Mouse (Mus musculus): ENCODE measurements around the gene Swap70. TPM values are rescaled to one million over a fixed set of nuclear protein-coding genes. Genes with fewer than 3 reads are reported as not detected.

Swap70 gene
- polyA plus RNA-seq, 1 experiment from 2014 or later = 7.4 TPM

DNA sequence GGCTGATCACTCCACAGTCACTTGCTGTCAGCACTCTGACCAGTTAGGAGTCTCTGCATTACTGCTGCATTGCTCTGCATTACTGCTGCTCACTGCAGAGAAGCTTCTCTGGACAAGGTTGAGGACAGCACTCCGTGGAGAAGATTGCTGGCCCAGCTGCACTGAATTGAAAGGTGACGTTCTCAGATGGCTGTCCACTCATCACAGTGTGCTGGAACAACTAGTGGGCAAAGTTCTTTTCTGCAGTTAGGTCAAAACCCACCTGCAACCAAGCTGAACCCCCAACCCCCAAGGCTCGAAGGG, 64.3 kb downstream of the Swap70 start:
- Histone ChIP-seq H3K4me2 (ENCODE audit: low read depth, low read length) (no peak overlapping the region), H3K27ac (ENCODE audit: low read length) (no peak overlapping the region), H3K27me3 (ENCODE audit: control insufficient read depth, insufficient read depth, low read depth, low read length) (no peaks in the 10 kb centered on the region), H3K4me3 (ENCODE audit: low read depth, low read length) (no peak overlapping the region), H3K9ac (ENCODE audit: low read depth, low read length) (no peak overlapping the region), H3K4me1 (ENCODE audit: control insufficient read depth, low read depth, low read length) (no peaks in the 10 kb centered on the region), H3K36me3 (ENCODE audit: control insufficient read depth, insufficient read depth) (0 out of 2 replicates have a peak, but pooled peaks cover under 1% of the 10 kb centered on the region), H3K9me3 (replicated peaks; ENCODE audit: control insufficient read depth, low read length) (no peaks in the 10 kb centered on the region)
- 68% methylated on average over 3 of the region's 3 CpGs for WGBS (ENCODE audit: insufficient replicate concordance)
- no peak for ATAC-seq (ENCODE audit: low read depth)

DNA sequence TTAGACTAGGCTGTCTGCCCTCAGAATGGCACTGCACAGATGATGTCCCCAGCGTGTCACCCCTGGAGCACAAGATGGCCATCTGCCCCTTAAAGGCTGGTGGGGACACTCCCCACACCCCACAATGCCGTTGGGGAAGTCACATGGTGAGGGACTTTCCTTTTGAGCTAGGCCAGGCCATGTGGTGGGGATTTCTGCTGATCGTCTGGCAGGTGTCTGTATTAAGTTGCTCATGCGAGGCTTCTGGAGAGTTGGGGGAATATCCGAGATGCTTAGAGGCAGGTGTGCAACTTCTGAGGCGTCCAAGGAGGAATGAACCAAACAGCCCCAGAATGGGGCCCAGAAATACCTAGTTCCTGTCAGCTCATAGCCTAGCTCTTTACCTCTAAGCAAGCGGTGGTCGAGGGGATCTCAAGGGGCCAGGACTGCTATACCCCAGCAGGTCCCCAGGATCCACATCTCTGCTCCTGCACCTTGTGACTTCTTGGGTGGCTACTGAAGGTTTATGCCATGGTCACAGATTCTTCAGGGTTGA, 64.8 kb downstream of the Swap70 start:
- H3K36me3 ChIP-seq (ENCODE audit: control insufficient read depth, insufficient read depth) = no peaks in the 10 kb centered on the region
- H3K27me3 ChIP-seq (ENCODE audit: control insufficient read depth, insufficient read depth, low read depth, low read length) = no peaks in the 10 kb centered on the region
- H3K9ac ChIP-seq (ENCODE audit: low read depth, low read length) = no peak overlapping the region
- H3K4me1 ChIP-seq (ENCODE audit: control insufficient read depth, low read depth, low read length) = no peaks in the 10 kb centered on the region
- WGBS (ENCODE audit: insufficient replicate concordance) = 49% methylated on average over 8 of the region's 8 CpGs
- no peak overlapping the region for H3K4me2 ChIP-seq (ENCODE audit: low read depth, low read length)
- no peak overlapping the region for H3K27ac ChIP-seq (ENCODE audit: low read length)
- ATAC-seq (ENCODE audit: low read depth) = no peak
- no peak overlapping the region for H3K4me3 ChIP-seq (ENCODE audit: low read depth, low read length)
- no peaks in the 10 kb centered on the region for H3K9me3 ChIP-seq (replicated peaks; ENCODE audit: control insufficient read depth, low read length)

DNA sequence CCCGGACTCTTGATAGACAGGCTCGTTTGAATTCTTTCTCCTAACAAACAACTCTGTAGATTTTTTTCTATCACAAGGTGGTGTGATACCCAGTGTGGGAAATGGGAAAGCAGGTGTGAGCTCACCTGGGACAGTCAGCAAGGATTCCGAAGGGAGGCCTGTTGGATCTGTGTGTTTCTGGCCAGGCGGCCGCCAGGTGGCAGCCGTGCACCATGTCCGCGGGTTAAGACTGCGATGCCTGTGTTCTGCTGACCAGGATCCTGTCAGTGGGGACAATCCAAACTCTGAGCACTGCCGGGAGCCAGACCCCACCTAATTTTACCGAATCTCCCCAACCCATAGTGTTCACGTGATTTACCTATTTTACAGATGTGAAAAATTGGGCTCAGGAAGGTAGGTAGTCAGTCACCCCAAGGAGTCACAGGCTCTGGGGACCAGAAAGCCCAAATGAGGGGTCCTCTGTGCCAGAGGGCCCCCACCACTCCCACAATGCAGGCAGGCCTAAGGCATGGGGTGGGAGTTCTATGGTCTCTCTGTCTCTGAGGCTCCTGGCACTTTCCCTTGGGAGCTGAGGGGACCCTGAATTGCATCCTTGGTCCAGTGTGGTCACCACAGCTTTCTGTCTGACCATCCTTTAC, 65.4 kb downstream of the Swap70 start:
- H3K4me1 ChIP-seq (ENCODE audit: control insufficient read depth, low read depth, low read length) = no peaks in the 10 kb centered on the region
- ATAC-seq (ENCODE audit: low read depth) = peak; percentile 46; the same call in 1 of the 2 replicates
- 8% methylated on average over 12 of the region's 12 CpGs for WGBS (ENCODE audit: insufficient replicate concordance)
- no peak overlapping the region for H3K27ac ChIP-seq (ENCODE audit: low read length)
- H3K4me2 ChIP-seq (ENCODE audit: low read depth, low read length) = no peak overlapping the region
- H3K36me3 ChIP-seq (ENCODE audit: control insufficient read depth, insufficient read depth) = no peaks in the 10 kb centered on the region
- H3K9ac ChIP-seq (ENCODE audit: low read depth, low read length) = no peak overlapping the region
- H3K4me3 ChIP-seq (ENCODE audit: low read depth, low read length) = no peak overlapping the region
- no peaks in the 10 kb centered on the region for H3K27me3 ChIP-seq (ENCODE audit: control insufficient read depth, insufficient read depth, low read depth, low read length)
- no peaks in the 10 kb centered on the region for H3K9me3 ChIP-seq (replicated peaks; ENCODE audit: control insufficient read depth, low read length)

DNA sequence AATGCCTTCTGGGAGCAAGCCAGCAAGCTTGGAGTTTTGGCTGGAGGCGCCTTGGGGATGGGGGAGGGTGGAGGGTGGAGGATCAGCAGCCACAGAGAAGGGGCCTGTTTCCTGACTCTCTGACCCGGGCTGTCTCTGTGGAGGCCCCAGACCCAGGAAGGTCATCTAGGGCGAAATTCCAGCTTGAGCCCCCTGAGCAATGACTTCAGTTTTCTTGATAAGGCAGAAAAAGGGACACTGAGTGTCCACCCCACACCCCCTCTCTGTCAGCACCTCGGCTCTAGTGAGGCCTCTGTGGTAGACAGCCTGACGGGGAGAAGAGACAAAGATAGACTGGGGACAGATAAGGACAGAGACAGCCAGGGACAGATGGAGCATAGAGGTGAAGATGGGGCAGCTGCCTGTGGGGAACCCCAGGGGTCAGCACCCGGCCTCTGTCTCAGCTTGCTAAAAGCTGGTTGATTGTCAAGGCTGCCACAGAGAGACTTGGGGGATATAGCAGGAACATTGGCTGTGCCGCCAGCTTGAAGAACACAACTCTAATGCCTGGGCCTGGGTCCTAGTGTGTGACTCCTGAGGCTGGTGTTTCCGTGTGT, 66.1 kb downstream of the Swap70 start:
- 38% methylated on average over 8 of the region's 8 CpGs for WGBS (ENCODE audit: insufficient replicate concordance)
- H3K27ac ChIP-seq (ENCODE audit: low read length) = no peak overlapping the region
- ATAC-seq (ENCODE audit: low read depth) = peak; percentile 47

DNA sequence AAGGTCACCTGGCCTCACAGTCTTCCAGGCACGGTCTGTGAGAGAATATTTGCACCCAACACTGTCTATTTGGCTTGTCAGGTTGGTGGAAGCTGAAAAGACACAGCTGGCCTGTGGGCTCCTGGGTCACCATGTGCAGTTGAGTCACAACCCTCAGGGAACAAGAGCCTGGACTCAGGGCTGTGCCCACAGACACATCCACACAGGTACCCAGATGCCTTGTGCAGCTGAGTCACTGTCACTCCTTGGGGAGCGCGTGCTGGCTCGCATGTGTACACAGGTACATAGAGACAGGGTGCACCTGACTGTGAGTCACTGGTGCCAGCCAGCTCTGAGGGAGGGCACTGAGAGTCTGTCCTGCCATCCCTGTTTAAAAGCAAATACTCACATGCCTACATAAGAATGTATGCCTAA, 66.7 kb downstream of the Swap70 start:
- Histone ChIP-seq H3K27me3 (ENCODE audit: control insufficient read depth, insufficient read depth, low read depth, low read length) (no peaks in the 10 kb centered on the region), H3K4me2 (ENCODE audit: low read depth, low read length) (no peak overlapping the region), H3K4me3 (ENCODE audit: low read depth, low read length) (no peak overlapping the region), H3K9me3 (replicated peaks; ENCODE audit: control insufficient read depth, low read length) (no peaks in the 10 kb centered on the region), H3K27ac (ENCODE audit: low read length) (no peak overlapping the region), H3K36me3 (ENCODE audit: control insufficient read depth, insufficient read depth) (no peaks in the 10 kb centered on the region), H3K9ac (ENCODE audit: low read depth, low read length) (no peak overlapping the region), H3K4me1 (ENCODE audit: control insufficient read depth, low read depth, low read length) (no peaks in the 10 kb centered on the region)
- no peak for ATAC-seq (ENCODE audit: low read depth)
- WGBS (ENCODE audit: insufficient replicate concordance) = 73% methylated on average over 4 of the region's 4 CpGs

More for the DNA sequence above, 66.1 kb downstream of the Swap70 start:
- no peaks in the 10 kb centered on the region for H3K4me1 ChIP-seq (ENCODE audit: control insufficient read depth, low read depth, low read length)
- H3K27me3 ChIP-seq (ENCODE audit: control insufficient read depth, insufficient read depth, low read depth, low read length) = no peaks in the 10 kb centered on the region
- no peak overlapping the region for H3K4me2 ChIP-seq (ENCODE audit: low read depth, low read length)
- no peak overlapping the region for H3K9ac ChIP-seq (ENCODE audit: low read depth, low read length)
- H3K4me3 ChIP-seq (ENCODE audit: low read depth, low read length) = no peak overlapping the region
- no peaks in the 10 kb centered on the region for H3K36me3 ChIP-seq (ENCODE audit: control insufficient read depth, insufficient read depth)
- no peaks in the 10 kb centered on the region for H3K9me3 ChIP-seq (replicated peaks; ENCODE audit: control insufficient read depth, low read length)

DNA sequence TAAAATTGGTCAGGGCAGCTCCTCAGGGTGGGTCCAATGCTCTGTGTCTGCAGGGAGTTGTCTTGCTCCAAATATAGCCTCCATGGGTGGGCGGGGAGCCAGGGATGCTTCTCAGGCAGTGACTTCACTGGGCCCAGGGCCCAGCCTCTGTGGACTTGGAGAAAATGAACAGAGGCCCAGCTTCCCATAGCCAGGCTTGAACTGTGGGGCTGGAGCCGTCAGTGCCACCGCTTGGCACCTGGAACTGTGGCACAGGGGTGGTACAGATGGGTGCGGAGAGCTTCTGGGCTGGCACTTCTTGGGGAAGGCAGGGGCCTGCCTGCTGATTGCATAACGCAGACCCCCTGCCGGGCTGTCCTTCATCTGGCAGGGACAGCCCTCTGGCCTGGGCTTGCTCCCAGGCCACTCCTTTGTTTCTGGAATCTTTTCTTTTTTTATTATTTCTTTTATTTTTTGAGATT, 67.2 kb downstream of the Swap70 start:
- Histone ChIP-seq H3K4me3 (ENCODE audit: low read depth, low read length) (no peak overlapping the region), H3K9ac (ENCODE audit: low read depth, low read length) (no peak overlapping the region), H3K4me1 (ENCODE audit: control insufficient read depth, low read depth, low read length) (no peaks in the 10 kb centered on the region), H3K27me3 (ENCODE audit: control insufficient read depth, insufficient read depth, low read depth, low read length) (no peaks in the 10 kb centered on the region), H3K4me2 (ENCODE audit: low read depth, low read length) (no peak overlapping the region), H3K9me3 (replicated peaks; ENCODE audit: control insufficient read depth, low read length) (no peaks in the 10 kb centered on the region), H3K27ac (ENCODE audit: low read length) (no peak overlapping the region), H3K36me3 (ENCODE audit: control insufficient read depth, insufficient read depth) (no peaks in the 10 kb centered on the region)
- no peak for ATAC-seq (ENCODE audit: low read depth)
- 64% methylated on average over 6 of the region's 6 CpGs for WGBS (ENCODE audit: insufficient replicate concordance)

DNA sequence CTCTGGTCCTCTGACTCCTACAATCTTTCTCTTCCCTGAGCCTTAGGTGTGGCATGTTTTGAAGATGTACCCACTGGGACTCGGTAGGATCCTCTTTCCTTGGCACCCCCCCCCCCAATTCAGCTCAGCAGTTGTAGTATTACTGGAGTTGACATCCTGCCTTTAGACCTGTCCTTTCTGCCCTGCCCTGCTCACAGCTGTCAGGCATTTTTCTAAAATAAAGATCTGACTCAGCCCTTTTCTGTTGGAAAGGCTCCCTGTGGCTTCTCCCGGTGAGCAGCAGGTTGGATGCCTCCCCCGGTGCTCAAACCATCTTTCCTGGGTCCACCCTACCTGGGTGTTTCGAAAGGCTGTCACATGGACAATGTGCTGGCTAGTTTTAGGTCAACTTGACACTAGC, 68.1 kb downstream of the Swap70 start:
- Histone ChIP-seq H3K9me3 (replicated peaks; ENCODE audit: control insufficient read depth, low read length) (no peaks in the 10 kb centered on the region), H3K4me3 (ENCODE audit: low read depth, low read length) (no peak overlapping the region), H3K27ac (ENCODE audit: low read length) (no peak overlapping the region), H3K9ac (ENCODE audit: low read depth, low read length) (no peak overlapping the region), H3K36me3 (ENCODE audit: control insufficient read depth, insufficient read depth) (no peaks in the 10 kb centered on the region), H3K27me3 (ENCODE audit: control insufficient read depth, insufficient read depth, low read depth, low read length) (no peaks in the 10 kb centered on the region), H3K4me1 (ENCODE audit: control insufficient read depth, low read depth, low read length) (no peaks in the 10 kb centered on the region), H3K4me2 (ENCODE audit: low read depth, low read length) (no peak overlapping the region)
- WGBS (ENCODE audit: insufficient replicate concordance) = 64% methylated on average over 4 of the region's 4 CpGs
- no peak for ATAC-seq (ENCODE audit: low read depth)

DNA sequence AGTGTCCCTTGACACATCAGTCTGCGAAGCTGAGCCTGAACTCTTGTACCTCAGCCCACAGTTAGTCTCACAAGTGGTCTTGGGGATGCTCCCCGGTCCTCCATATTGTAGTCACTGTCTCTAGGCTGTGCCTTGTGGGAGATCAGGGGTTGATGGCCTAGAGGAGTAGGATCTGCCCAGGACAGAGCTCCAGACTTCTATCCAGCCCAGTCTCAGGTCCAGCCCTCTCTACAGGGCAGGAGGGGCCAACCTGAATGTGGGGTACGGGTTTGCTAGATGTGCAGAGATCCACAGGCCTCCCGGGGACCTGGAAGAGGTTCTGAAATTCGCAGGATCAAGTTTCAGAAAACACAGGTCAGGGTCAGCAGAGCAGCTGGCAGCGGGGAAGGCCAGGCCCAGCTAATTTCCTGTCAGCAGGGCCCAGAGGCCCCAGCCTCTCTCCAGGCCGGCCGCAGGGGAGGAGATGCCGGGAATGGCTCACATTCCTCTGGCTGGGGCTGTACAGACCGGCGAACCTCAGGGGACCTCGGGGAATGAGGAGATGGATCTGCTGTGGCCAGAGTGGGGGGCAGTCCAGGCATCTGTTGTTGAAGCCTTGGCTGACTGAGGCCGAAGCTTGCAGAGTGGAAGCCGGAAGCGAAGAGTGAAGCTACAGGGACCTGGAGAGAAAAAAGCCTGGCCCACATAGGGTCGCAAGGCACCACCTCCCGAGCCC, 75.5 kb downstream of the Swap70 start:
- Histone ChIP-seq H3K27ac (ENCODE audit: low read length) (no peak overlapping the region), H3K9ac (ENCODE audit: low read depth, low read length) (no peak overlapping the region), H3K4me1 (ENCODE audit: control insufficient read depth, low read depth, low read length) (no peaks in the 10 kb centered on the region), H3K9me3 (replicated peaks; ENCODE audit: control insufficient read depth, low read length) (no peaks in the 10 kb centered on the region), H3K36me3 (ENCODE audit: control insufficient read depth, insufficient read depth) (no peaks in the 10 kb centered on the region), H3K27me3 (ENCODE audit: control insufficient read depth, insufficient read depth, low read depth, low read length) (no peaks in the 10 kb centered on the region), H3K4me3 (ENCODE audit: low read depth, low read length) (no peak overlapping the region), H3K4me2 (ENCODE audit: low read depth, low read length) (no peak overlapping the region)
- WGBS (ENCODE audit: insufficient replicate concordance) = 50% methylated on average over 17 of the region's 17 CpGs
- ATAC-seq (ENCODE audit: low read depth) = peak; percentile 52; the same call in 1 of the 2 replicates

DNA sequence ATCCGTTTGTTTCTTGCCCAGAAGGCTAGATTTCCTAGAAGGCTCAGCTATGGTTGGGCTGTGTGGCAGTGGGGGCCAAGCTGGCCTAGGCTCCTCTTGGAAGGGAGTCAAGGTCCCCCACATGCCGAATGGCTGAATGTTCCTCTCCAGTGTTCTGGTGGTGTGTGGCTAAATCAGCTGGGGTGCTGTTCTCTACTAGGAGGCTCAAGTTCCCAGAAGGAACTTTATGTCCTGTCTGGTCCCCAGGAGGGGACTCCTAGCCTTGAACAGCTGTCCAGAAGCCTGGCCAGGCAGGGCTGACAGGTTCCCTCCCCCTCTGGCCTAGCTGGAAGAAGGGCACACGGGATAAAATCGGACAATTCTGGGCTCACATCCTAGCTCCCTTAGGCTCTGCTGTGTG, 76.1 kb downstream of the Swap70 start:
- H3K27ac ChIP-seq (ENCODE audit: low read length) = no peak overlapping the region
- H3K9ac ChIP-seq (ENCODE audit: low read depth, low read length) = no peak overlapping the region
- ATAC-seq (ENCODE audit: low read depth) = no peak

More for the DNA sequence above, 76.1 kb downstream of the Swap70 start:
- Histone ChIP-seq H3K27me3 (ENCODE audit: control insufficient read depth, insufficient read depth, low read depth, low read length) (no peaks in the 10 kb centered on the region), H3K9me3 (replicated peaks; ENCODE audit: control insufficient read depth, low read length) (no peaks in the 10 kb centered on the region), H3K4me1 (ENCODE audit: control insufficient read depth, low read depth, low read length) (no peaks in the 10 kb centered on the region), H3K4me3 (ENCODE audit: low read depth, low read length) (no peak overlapping the region), H3K36me3 (ENCODE audit: control insufficient read depth, insufficient read depth) (no peaks in the 10 kb centered on the region), H3K4me2 (ENCODE audit: low read depth, low read length) (no peak overlapping the region)
- 65% methylated on average over 4 of the region's 4 CpGs for WGBS (ENCODE audit: insufficient replicate concordance)
